Mouse (Mus musculus) hindlimb bud, embryonic 11.5 days (tissue): ENCODE measurements at regions not wholly inside any gene's neighbourhood (a gene's known extent, or its start where the extent isn't known, plus 50 kb on each side); places are given as distances from the start of the nearest gene placed in this dataset.
"Not testable (repeated sequence)": the region's sequence is repeated elsewhere in the genome, so short reads cannot be mapped to it uniquely, and the experiment has no call there.

Source experiments
- DNase-seq: peaks from one replicate; pipeline ENCODE4 v3.0.0-alpha.2; 2012; ENCODE audit warnings: low read depth, low spot score; ENCODE audit errors: extremely low spot score

DNA sequence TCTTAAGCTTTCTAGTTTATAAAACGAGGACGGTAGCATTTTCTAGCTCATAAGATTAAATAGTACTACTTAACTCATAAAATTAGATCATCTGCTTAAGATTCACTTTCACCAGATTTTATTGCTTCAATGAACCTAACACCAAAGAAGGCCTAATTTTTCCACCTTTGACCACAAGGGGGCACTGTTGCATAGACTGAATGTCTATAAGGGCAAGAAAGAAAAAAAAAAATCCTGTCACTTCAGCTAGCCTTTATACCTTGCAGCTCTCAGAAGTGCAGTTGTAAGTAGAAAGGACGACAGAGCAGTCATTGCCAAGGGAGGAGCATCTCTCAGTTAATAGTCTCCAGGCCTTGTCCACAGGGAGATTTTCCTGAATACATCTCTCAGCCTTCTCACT is 447.7 kb downstream of the Dad1 start:
- peak; percentile 24 for DNase-seq

GRCm38 (mm10) chr14:53803698-53804620 is 449.9 kb downstream of the Dad1 start:
- DNase-seq: peak; percentile 75

GRCm38 (mm10) chr14:53802547-53802946 is 451.4 kb downstream of the Dad1 start:
- DNase-seq: no peak

DNA sequence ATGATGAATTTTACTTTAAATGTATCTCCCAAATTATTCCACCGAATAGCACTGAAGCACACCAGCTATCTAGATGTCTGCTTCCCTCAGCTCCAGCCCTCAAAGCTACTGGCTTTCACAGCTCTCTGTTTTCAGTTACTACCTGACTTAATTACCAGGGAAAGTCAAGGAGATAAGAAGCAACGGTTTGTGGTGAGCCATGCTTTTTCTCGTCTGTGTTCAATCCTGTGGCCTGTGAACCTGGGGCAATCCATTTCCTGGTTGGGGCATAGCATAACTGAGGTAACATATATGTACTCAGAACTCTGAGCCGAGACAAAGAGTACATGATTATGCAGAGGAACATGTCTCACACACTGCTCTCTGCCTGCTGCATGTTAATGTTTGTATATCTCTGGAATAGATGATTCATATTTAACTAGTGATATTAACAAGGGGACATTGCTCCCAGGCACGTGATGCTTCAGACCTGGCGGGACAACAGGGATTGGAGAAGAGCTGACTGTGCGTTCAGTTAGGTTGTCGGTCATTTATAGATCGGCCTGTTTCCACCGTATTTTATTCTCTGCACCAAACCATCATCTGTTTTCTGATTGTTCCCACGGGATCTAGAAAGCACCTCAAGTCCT is 453.3 kb downstream of the Dad1 start:
- DNase-seq: no peak

- not testable (repeated sequence) for DNase-seq
Measured at GRCm38 (mm10) chr14:53795160-53795559, 458.7 kb downstream of the Dad1 start.

- DNase-seq: no peak
Measured at GRCm38 (mm10) chr14:53794527-53794926, 459.4 kb downstream of the Dad1 start.

GRCm38 (mm10) chr14:53792432-53792831 is 461.5 kb downstream of the Dad1 start:
- not testable (repeated sequence) for DNase-seq

DNA sequence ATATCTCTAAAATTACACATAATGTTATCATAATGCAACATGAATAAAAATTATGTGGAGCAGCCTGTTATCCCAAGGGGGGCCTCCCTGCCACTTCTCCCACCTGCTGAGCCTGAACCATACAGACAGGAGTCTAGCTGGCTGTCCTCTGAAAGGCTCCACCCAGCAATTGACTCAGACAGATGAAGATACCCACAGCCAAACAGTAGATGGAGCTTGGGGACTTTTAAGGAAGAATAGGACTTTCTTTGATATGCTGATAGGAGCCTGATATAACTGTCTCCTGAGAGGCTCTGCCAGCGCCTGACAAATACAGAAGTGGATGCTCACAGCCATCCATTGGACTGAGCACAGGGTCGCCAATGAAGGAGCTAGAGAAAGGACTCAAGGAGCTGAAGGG is 468.4 kb downstream of the Dad1 start:
- DNase-seq: not testable (repeated sequence)

- no peak for DNase-seq
Measured at GRCm38 (mm10) chr14:53777375-53777774, 476.5 kb downstream of the Dad1 start.

GRCm38 (mm10) chr14:53776717-53777116 is 477.2 kb downstream of the Dad1 start:
- not testable (repeated sequence) for DNase-seq

DNA sequence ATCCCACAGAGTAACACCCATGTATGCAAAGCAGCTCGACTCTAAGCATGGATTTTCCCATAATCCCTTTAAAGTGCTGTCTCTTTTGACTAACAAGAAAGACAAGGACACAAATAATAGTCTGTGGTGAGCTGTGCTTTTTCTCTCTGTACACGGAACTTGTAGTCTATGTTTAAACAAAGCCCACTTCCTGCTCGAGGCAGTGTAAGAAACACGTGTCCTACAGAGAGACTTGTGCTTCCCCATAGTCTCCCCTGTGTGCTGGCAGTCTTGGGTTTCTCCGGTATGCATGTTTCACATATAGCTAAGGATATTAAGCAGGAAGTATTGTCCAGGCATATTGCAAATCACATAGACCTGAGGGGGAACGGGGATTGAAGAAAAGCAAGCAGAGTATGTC is 487.4 kb downstream of the Dad1 start:
- DNase-seq: not testable (repeated sequence)

DNA sequence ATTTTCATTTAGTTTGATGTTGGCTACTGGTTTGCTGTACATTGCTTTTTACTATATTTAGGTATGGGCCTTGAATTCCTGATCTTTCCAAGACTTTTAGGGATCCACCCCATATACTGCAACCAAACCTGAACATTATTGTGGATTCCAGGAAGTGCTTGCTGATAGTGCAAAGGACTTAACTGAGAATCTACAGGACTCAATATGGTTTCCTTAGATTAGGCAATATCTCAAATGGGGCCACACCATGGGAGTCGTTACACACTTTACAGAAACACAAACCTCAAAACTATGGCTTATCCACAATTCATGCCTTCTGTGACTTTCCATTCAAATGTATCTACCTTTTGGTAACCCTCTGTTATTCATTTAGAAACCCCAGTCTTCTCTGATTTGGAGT is 488.0 kb downstream of the Dad1 start:
- DNase-seq: not testable (repeated sequence)

- not testable (repeated sequence) for DNase-seq
Measured at GRCm38 (mm10) chr14:53760578-53760977, 493.3 kb downstream of the Dad1 start.

DNA sequence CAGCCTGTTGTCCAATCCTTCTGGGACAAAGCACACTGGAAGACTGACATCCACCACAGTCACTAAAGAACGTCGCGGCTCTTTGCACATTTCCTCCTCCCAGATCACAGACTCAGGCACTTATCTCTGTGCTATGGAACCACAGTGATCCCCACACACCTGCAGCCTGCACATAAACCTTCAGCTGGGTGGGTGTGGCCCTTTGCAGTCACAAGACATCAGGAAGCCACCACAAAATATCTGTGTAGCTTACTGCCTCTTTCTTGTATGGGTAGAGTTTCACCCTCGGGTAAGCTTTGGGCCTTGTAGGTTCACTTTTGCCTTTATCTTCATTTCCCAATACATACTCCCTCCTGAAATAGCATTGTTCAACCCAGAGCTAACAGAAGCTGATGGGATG is 496.1 kb downstream of the Dad1 start:
- not testable (repeated sequence) for DNase-seq

DNA sequence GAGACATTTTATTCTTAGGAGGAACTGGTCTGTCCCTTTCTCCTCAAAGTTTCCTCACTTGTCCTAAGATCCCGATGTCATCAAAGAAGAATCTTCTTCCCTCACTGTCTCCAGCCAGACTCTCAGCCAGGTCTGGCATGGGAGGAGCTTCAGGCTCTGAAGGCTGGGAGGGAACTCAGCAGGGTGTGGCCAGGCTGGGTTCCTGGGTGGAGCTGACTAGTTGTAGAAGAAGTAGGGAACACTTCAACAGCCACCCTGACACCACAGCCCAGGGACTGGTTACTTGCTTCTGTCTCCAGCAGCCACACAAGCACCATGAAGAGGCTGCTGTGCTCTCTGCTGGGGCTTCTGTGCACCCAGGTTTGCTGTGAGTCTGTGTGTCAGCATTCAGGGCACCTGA is 496.8 kb downstream of the Dad1 start:
- not testable (repeated sequence) for DNase-seq

DNA sequence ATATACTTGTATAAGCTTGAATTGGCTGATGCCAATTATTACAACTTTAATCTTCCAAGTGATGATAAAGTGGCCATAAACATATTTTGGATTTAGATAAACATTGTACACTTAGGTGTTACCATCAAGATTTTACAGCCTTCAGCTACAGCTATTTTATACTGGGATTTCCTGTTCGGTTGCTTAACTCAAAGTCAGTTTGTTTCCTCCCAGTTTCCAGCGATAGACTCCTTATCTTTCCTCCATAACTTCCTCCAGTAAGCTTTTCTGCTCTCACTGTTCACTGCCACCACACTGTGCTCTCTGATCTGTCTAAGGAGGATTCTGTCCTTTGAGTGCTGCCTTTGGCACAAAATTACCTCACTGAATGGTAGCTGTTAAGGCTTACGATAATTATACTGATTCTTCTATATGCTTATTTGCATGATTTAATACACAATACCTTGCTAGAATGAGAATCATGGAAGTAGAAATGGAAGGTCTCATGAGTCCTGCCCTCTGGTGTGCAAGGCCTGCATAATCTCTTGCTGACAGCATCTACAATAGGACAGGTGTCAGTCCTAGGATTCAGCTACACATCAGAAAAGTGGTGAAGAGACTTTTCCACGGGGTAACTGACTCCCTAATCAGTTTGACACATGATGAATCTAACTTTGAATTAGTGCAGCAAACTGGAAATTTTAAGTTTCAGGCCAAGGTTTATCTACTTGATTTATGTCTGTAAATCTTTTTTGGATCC is 503.0 kb downstream of the Dad1 start:
- DNase-seq: no peak

GRCm38 (mm10) chr14:53743552-53743951 is 510.4 kb downstream of the Dad1 start:
- not testable (repeated sequence) for DNase-seq

DNA sequence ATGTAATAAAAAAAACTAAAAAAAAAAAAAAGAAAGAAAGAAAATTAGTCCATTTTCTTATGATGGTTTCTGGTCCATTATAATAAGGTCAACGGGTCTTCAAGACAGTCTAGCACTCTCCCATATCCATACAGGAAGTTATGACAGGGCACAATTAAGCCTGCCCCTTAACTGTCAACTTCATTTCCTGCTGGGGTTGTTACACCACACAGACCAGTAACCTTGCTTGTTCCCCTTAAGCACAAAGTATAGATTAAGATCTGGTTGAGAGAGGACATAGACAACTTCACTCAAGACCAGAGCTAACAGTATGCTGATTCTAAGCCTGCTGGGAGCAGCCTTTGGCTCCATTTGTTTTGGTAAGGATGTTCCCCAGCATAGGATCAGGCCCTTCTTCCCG is 511.0 kb downstream of the Dad1 start:
- not testable (repeated sequence) for DNase-seq

DNA sequence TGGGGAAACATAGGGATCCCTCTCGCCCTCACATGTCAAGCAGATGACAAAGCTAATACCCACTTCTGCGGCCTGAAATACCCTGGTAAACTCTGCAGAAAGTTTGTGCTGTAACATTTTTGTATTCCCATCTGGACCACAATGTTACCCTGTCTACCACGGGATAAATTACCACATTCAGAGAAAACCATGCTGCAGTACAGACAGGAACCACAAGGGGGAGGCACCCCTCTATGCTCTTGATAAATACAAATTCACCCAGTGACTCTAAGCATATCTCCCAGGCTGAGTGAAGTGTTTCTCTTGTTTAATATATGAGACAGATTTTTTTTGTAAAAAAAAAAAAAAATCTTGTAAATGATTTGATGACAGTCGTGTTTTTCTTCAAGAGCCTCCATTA is 512.7 kb downstream of the Dad1 start:
- not testable (repeated sequence) for DNase-seq

DNA sequence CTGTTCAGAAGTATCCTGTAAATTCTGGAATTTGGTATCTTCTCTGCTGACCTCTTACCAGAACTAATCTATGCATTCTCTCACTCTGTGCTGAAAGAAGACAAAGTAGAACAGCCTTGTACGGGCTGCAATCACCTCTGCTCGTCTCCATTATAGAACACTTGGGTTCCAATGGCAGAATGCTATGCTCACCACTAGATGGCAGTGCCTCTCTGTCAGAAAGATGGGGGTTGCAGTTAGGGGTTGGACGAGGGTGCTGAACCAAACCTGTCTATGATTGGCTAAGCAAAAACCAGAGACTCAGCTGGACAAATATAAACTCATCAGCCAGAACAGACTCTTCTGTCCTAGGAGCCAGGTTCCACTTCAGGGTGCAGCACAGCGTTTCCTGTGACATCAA is 515.9 kb downstream of the Dad1 start:
- not testable (repeated sequence) for DNase-seq

- not testable (repeated sequence) for DNase-seq
Measured at GRCm38 (mm10) chr14:53736274-53736673, 517.6 kb downstream of the Dad1 start.
